ENCODE assay signal across 1 mouse cellular context in the genomic region with DNA sequence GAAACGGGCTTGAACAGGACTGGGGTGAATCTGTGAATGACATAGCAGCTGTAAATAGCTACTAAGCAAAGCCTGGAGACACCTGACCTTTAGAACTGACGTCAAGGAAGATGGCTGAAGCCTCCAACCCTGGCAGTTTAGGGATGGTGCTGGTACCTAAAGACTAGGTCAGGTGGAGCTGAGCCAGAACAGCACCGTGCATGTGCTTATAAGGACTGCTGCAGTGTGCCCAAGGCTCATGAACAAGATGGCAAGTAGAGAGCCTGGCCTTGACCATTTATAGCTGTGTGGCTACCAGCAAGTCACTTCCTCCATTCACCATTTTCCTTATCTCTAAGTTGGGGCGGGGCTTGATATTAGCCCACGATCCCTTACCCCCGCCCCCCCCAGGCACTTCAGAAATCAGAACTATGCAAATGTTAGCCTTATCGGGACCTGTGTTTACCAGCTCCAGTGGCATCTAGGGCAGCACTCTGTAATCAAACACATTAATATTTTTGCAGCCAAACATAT.
TF ChIP-seq lines count a peak whose summit lies in the region.

No protein-coding gene starts in this region.

TF ChIP-seq in MEL, 35 proteins besides CTCF, POLR2A, EP300 and RAD21:
- no peak for TF ChIP-seq KAT2A (conservative IDR thresholded peaks at IDR 0.05; ENCODE audit: low read depth, low read length)
- no peak for TF ChIP-seq TBP (IDR thresholded peaks at IDR 0.05; ENCODE audit: low read depth, low read length)
- TF ChIP-seq ZKSCAN1 (IDR thresholded peaks at IDR 0.05; ENCODE audit: low read depth, low read length) = no peak
- peak; percentile 55 for TF ChIP-seq TCF12 (IDR thresholded peaks at IDR 0.05; ENCODE audit: low read depth, low read length)
- TF ChIP-seq RCOR1 (IDR thresholded peaks at IDR 0.05; ENCODE audit: low read depth, low read length) = peak; percentile 56; the same call in 1 of the 2 replicates
- TF ChIP-seq GATA1 (IDR thresholded peaks at IDR 0.05; ENCODE audit: low read depth, low read length) = no peak; the same call in none of the 2 replicates
- no peak for TF ChIP-seq GABPA (IDR thresholded peaks at IDR 0.05; ENCODE audit: low read depth, low read length)
- no peak for TF ChIP-seq MYB (IDR thresholded peaks at IDR 0.05; ENCODE audit: low read depth, low read length)
- no peak for TF ChIP-seq E2F4 (IDR thresholded peaks at IDR 0.05; ENCODE audit: borderline replicate concordance, low read depth, low read length)
- TF ChIP-seq BHLHE40 (IDR thresholded peaks at IDR 0.05; ENCODE audit: borderline replicate concordance, low read depth, low read length) = no peak
- TF ChIP-seq ETS1 (IDR thresholded peaks at IDR 0.05; ENCODE audit: low read depth, low read length) = peak; percentile 50; the same call in 1 of the 2 replicates
- no peak for TF ChIP-seq MAZ (IDR thresholded peaks at IDR 0.05; ENCODE audit: low read depth, low read length)
- peak; percentile 36 for TF ChIP-seq TAL1 (IDR thresholded peaks at IDR 0.05; ENCODE audit: low read length)
- no peak for TF ChIP-seq MEF2A (IDR thresholded peaks at IDR 0.05; ENCODE audit: extremely low read depth, insufficient replicate concordance, low read depth, low read length, poor library complexity, severe bottlenecking)
- TF ChIP-seq SIN3A (IDR thresholded peaks at IDR 0.05; ENCODE audit: low read length) = no peak
